Mouse (Mus musculus) small intestine, adult 2 months (tissue): ENCODE measurements around the gene Zfhx3. TPM values are rescaled to one million over a fixed set of nuclear protein-coding genes. Genes with fewer than 3 reads are reported as not detected.
A peak's percentile ranks its signal among the peaks of the same experiment; 100 is the strongest.

ENCODE experiments used
- H3K27ac ChIP-seq: fragments of 200-500 bp; 2 replicates; pipeline ENCODE4 v1.5.1; 2012; ENCODE audit warnings: low read depth, low read length, control low read depth, inconsistent platforms; ENCODE audit not compliant: insufficient read depth
- H3K27me3 ChIP-seq: fragments of 200-500 bp; 2 replicates; pipeline ENCODE4 v1.6.1; 2012; ENCODE audit warnings: mild to moderate bottlenecking, moderate library complexity, low read length, inconsistent platforms; ENCODE audit not compliant: control insufficient read depth, insufficient read depth
- H3K36me3 ChIP-seq: fragments of 200-500 bp; 2 replicates; pipeline ENCODE4 v1.6.1; 2012; ENCODE audit warnings: mild to moderate bottlenecking, low read length, control low read depth, inconsistent platforms; ENCODE audit not compliant: control insufficient read depth, insufficient read depth
- H3K4me1 ChIP-seq: fragments of 200-500 bp; 2 replicates; pipeline ENCODE4 v1.6.1; 2012; ENCODE audit warnings: low read length, inconsistent platforms, mixed read lengths; ENCODE audit not compliant: control insufficient read depth, insufficient read depth, insufficient read length
- H3K4me3 ChIP-seq: fragments of 200-500 bp; 2 replicates; pipeline ENCODE4 v1.5.1; 2012; ENCODE audit warnings: low read depth, mild to moderate bottlenecking, control low read depth, inconsistent platforms, low read length, moderate library complexity
- CTCF ChIP-seq: fragments of 200-500 bp; IDR thresholded peaks from 2 replicates; pipeline ENCODE4 v1.5.1; 2012; ENCODE audit warnings: low read depth, mild to moderate bottlenecking, control low read depth, inconsistent platforms, low read length, moderate library complexity, mixed read lengths; ENCODE audit not compliant: insufficient replicate concordance, insufficient read length; ENCODE audit errors: extremely low read depth
- POLR2A ChIP-seq: fragments of 200-500 bp; IDR thresholded peaks from 2 replicates; pipeline ENCODE4 v1.6.1; 2012; ENCODE audit warnings: low read depth, mild to moderate bottlenecking, control low read depth, inconsistent platforms, low read length, moderate library complexity
- WGBS: fragments of 180-500 bp; shearing (Covaris S2); methylation state at CpG from one replicate; pipeline ENCODE4 v1.1.7; 2018; 5-methylcytosine and 5-hydroxymethylcytosine counted together
- polyA plus RNA-seq: library from polyadenylated mRNA; depleted of rRNA; stranded (reverse); fragments of >200 nt; gene quantifications from 2 replicates; pipeline ENCODE4 v1.2.3, GENCODE M21; 2012

Gene Zfhx3
- polyA plus RNA-seq, 1 experiment = 2.0 TPM

DNA sequence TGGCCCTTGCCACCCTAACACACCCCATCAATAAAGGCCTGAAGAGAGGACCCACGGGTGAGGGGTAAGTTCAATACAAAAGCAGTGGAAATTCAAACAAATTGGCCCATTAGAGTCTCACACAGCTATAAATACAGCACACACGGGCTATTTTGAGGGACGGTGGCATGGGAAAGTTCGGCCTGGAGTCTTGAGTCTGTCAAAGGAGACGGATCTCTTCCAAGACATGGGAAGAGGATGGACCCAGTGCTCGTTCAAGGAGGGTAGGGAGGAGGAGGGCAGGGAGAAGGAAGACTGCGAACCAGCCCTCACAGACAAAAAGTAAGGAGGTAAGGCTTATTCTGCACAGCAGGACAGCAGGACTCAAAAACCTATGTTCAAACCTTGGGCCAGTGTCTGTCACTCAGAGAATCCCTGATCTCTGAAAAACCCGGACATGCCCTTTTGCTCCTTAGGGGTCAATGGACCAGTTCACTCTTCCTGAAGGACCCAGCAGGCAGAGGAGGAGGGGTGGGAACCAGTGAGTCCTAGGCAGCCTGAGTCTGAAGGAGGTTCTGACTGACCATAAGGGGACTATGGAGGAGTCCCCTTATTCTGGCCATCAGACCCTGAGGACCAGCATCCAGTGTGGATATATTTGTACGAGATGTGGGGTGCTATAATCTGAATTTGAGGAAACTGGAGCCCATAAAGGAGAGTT is 652.1 kb downstream of the Zfhx3 start:
- 82% methylated on average over 9 of the region's 9 CpGs for WGBS
- Histone ChIP-seq H3K36me3 (no peaks in the 10 kb centered on the region), H3K4me1 (peaks cover 3% of the 10 kb centered on the region; the same call in 1 of the 2 replicates), H3K27ac (no peak overlapping the region), H3K27me3 (no peaks in the 10 kb centered on the region), H3K4me3 (no peak overlapping the region)
- TF ChIP-seq POLR2A = no peak
- no peak for TF ChIP-seq CTCF

DNA sequence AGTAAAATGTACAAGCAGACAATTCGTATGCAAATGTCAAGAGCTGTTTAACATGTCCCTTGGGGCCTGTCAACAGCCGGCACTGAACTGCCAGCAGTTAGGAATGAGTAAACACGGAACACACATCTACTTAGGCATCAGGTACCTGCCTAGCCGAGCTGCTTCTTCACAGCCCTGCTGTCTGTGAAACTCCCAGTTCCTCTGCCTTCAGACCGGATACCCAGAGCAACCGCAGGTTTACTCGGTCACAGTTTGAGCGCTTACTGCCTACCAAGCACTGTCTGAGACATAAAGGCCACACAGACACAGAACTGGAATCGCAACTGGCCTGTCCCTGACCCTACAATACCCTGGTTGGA is 652.6 kb downstream of the Zfhx3 start:
- Histone ChIP-seq H3K27me3 (no peaks in the 10 kb centered on the region), H3K36me3 (no peaks in the 10 kb centered on the region), H3K4me3 (no peak overlapping the region), H3K4me1 (peaks cover 4% of the 10 kb centered on the region; the same call in 1 of the 2 replicates), H3K27ac (no peak overlapping the region)
- WGBS = 80% methylated on average over 9 of the region's 9 CpGs
- no peak for TF ChIP-seq CTCF

DNA sequence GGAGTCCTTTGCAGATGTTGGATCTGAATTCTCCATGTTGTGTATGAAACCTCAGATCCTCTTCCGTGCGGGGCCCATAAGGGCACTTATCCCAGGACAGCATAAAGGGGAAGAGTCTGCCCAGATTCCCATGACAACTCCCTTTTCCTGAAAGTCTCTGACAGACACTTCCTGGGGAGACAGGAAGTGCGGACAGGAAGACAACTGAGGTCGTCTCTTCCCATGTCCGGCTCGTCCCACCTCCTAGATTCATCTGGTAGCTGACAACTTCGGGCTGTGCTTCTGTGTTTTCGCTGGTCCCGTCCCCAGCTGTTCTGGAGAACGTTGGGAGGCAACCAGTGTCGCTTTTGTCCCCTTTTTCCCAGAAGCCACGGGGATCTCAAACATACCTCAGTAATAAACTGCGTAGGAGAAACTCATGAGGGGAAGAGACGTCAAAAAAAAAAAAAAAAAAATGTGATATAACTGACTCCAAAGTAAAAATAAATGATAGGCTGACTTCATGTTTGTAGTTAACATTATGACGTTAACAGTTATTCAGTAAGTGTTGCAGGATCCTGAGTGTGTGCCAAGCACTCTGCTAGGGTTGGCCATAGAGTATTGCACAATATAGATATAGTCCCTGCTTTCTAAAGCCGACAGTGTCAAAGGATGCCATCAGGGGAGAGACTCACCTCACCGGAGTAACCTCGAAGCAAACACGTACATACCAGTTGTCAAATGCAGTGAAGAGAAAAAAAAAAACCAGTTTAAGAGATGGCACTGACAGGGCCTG is 653.5 kb downstream of the Zfhx3 start:
- 73% methylated on average over 19 of the region's 19 CpGs for WGBS
- no peak for TF ChIP-seq CTCF
- TF ChIP-seq POLR2A = no peak
- Histone ChIP-seq H3K27ac (no peak overlapping the region), H3K4me3 (no peak overlapping the region), H3K4me1 (peaks cover 4% of the 10 kb centered on the region; the same call in 1 of the 2 replicates), H3K36me3 (no peaks in the 10 kb centered on the region), H3K27me3 (no peaks in the 10 kb centered on the region)

DNA sequence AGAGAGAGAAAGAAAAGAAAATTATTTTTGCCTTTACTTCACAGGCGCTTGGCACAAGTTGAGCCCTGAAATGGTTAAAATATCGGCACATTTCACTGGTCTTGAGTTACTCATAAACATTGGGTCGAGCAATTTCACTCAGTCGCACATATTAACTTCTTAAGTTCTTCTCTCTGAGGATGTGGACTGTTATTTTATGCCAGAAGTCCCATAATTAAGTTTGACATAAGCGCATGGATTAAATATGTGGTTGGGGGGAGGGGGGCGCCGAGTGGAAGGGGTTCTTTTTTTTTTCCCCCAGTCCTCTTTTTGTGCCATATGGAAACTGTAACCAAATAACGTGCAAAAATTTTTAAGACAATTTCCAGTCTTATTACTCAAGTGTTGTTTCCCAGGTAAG is 656.6 kb downstream of the Zfhx3 start:
- H3K4me3 ChIP-seq = no peak overlapping the region
- H3K4me1 ChIP-seq = peaks cover 2% of the 10 kb centered on the region; the same call in 1 of the 2 replicates
- H3K27me3 ChIP-seq = no peaks in the 10 kb centered on the region
- WGBS = 72% methylated on average over 8 of the region's 8 CpGs
- TF ChIP-seq CTCF (no peak), POLR2A (no peak)
- no peak overlapping the region for H3K27ac ChIP-seq
- no peaks in the 10 kb centered on the region for H3K36me3 ChIP-seq

DNA sequence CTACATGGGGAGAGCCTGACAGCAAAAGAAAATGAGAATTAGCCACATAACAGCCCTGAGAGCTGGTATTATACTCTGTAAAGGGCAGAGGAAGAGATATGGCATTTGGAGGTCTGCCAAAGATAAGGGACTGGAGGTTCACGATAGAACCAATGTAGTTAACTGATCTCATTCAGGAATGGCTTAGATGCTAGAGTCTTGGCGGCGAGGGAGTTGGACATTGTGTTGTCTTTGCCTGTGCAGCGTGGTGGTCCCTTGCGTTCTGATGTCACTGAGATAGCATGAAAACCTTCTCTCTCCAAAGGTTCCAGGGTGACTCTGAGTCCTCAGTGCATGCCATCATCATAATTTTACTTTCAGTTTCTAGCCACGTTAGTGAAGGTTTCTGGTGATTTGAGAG is 657.1 kb downstream of the Zfhx3 start:
- 12% methylated on average over 6 of the region's 6 CpGs for WGBS
- TF ChIP-seq POLR2A (no peak), CTCF (no peak)
- H3K36me3 ChIP-seq = no peaks in the 10 kb centered on the region
- H3K4me1 ChIP-seq = peaks cover 2% of the 10 kb centered on the region; the same call in 1 of the 2 replicates
- no peaks in the 10 kb centered on the region for H3K27me3 ChIP-seq
- no peak overlapping the region for H3K27ac ChIP-seq
- peak overlapping the region; percentile 56 for H3K4me3 ChIP-seq

DNA sequence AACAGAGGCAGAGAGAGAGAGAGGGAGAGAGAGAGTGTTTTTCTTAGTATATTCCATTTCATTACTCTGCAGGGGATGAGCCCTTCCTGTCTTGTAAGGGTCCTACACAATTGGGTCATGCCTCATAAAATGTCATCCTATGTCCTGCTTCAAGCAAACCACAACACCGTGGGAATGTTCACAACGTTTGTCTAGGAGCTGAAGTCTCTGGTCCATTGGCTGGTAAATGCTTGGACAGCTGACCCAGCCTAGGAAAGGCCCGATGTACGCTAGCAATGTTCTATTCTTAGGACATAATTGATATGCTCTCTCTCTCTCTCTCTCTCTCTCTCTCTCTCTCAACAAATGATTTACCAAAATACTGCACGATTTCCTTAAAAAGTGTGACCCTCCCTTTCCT is 666.2 kb downstream of the Zfhx3 start:
- no peak overlapping the region for H3K4me3 ChIP-seq
- no peaks in the 10 kb centered on the region for H3K4me1 ChIP-seq
- WGBS = 53% methylated on average over 5 of the region's 5 CpGs
- TF ChIP-seq CTCF (no peak), POLR2A (no peak)
- H3K27me3 ChIP-seq = no peaks in the 10 kb centered on the region
- H3K27ac ChIP-seq = no peak overlapping the region
- no peaks in the 10 kb centered on the region for H3K36me3 ChIP-seq

DNA sequence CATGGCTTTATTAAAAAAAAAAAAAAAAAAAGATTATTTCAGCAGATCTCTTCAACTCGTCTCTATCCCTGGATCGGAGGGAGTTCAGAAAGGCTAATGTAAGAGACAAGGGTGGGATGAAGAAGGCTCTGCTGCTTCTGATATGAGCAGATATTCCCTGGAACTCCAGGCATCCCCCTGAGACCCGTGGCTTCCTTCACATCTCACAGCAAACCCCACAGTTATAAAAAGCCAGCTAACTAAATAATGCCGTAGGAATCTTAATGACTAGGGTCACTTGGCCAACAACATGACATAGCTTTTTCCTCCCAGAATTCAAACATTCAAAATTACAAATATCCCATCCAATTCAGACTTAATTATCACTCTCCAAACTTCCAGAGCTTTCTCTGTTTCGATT is 666.7 kb downstream of the Zfhx3 start:
- Histone ChIP-seq H3K4me1 (no peaks in the 10 kb centered on the region), H3K36me3 (no peaks in the 10 kb centered on the region), H3K27me3 (no peaks in the 10 kb centered on the region), H3K4me3 (no peak overlapping the region), H3K27ac (no peak overlapping the region)
- WGBS = 60% methylated on average over 5 of the region's 5 CpGs
- no peak for TF ChIP-seq CTCF
- TF ChIP-seq POLR2A = no peak
